Mouse (Mus musculus) midbrain, embryonic 13.5 days (tissue): ENCODE measurements around the gene Nlrc4. TPM values are rescaled to one million over a fixed set of nuclear protein-coding genes. Genes with fewer than 3 reads are reported as not detected.
A peak's percentile ranks its signal among the peaks of the same experiment; 100 is the strongest.

Experiments used
- ATAC-seq: fragments of 200-750 bp; cut with Nextera tagmentation; 2 replicates; pipeline ENCODE4 v1.8.0; 2017; ENCODE audit warnings: mild to moderate bottlenecking, moderate TSS enrichment, moderate library complexity
- H3K27ac ChIP-seq: fragments of 300-500 bp; sonication (generic); 2 replicates; pipeline ENCODE4 v1.5.1; 2015; ENCODE audit warnings: inconsistent platforms, mild to moderate bottlenecking, moderate library complexity
- H3K27me3 ChIP-seq: fragments of 300-500 bp; sonication (generic); 2 replicates; pipeline ENCODE4 v1.6.1; 2015; ENCODE audit warnings: mild to moderate bottlenecking, inconsistent platforms
- H3K36me3 ChIP-seq: fragments of 300-500 bp; sonication (generic); 2 replicates; pipeline ENCODE4 v1.6.1; 2015; ENCODE audit warnings: mild to moderate bottlenecking, inconsistent platforms
- H3K4me1 ChIP-seq: fragments of 300-500 bp; sonication (generic); replicated peaks from 2 replicates; pipeline ENCODE4 v1.6.1; 2015; ENCODE audit warnings: inconsistent platforms
- H3K4me2 ChIP-seq: fragments of 300-500 bp; sonication (generic); replicated peaks from 2 replicates; pipeline ENCODE4 v1.6.1; 2015; ENCODE audit warnings: moderate library complexity, mild to moderate bottlenecking, inconsistent platforms
- H3K4me3 ChIP-seq: fragments of 300-500 bp; sonication (generic); replicated peaks from 2 replicates; pipeline ENCODE4 v1.5.1; 2015; ENCODE audit warnings: mild to moderate bottlenecking, inconsistent platforms
- H3K9ac ChIP-seq: fragments of 300-500 bp; sonication (generic); replicated peaks from 2 replicates; pipeline ENCODE4 v1.6.1; 2015; ENCODE audit warnings: mild to moderate bottlenecking, inconsistent platforms
- H3K9me3 ChIP-seq: fragments of 300-500 bp; sonication (generic); 2 replicates; pipeline ENCODE4 v1.6.1; 2016; ENCODE audit warnings: mild to moderate bottlenecking, inconsistent platforms
- WGBS: fragments of 180-500 bp; shearing (Covaris S2); methylation state at CpG from one replicate; pipeline ENCODE4 v1.1.7; 2015; 5-methylcytosine and 5-hydroxymethylcytosine counted together
- polyA plus RNA-seq: library from polyadenylated mRNA; unstranded; fragments of >200 nt; fragmentation: Nextera tagmentation; extraction: Ambion mirVana; gene quantifications from 2 replicates; pipeline ENCODE4 v1.2.1, GENCODE M21; 2015

Nlrc4 gene
- polyA plus RNA-seq, 1 experiment from 2014 or later, result 0.31 TPM

GRCm38 (mm10) chr17:74418171-74418570 is 40.8 kb downstream of the Nlrc4 start:
- Histone ChIP-seq H3K27me3 (no peaks in the 10 kb centered on the region), H3K9me3 (no peaks in the 10 kb centered on the region), H3K4me3 (no peak overlapping the region), H3K36me3 (peaks cover 81% of the 10 kb centered on the region), H3K4me1 (no peaks in the 10 kb centered on the region), H3K27ac (no peak overlapping the region), H3K4me2 (no peak overlapping the region), H3K9ac (no peak overlapping the region)
- no peak for ATAC-seq
- WGBS, result 43% methylated on average over 4 of the region's 4 CpGs

- Histone ChIP-seq H3K27ac (no peak overlapping the region), H3K36me3 (peaks cover 81% of the 10 kb centered on the region), H3K9ac (no peak overlapping the region), H3K27me3 (no peaks in the 10 kb centered on the region), H3K4me2 (no peak overlapping the region), H3K4me3 (no peak overlapping the region), H3K9me3 (no peaks in the 10 kb centered on the region), H3K4me1 (no peaks in the 10 kb centered on the region)
- no peak for ATAC-seq
- WGBS, result 95% methylated on average over 8 of the region's 8 CpGs
Observed at GRCm38 (mm10) chr17:74416841-74417360, 42.0 kb downstream of the Nlrc4 start.

GRCm38 (mm10) chr17:74414671-74415070 is 44.3 kb downstream of the Nlrc4 start:
- no peak overlapping the region for H3K27ac ChIP-seq
- ATAC-seq, result no peak
- peaks cover 84% of the 10 kb centered on the region for H3K36me3 ChIP-seq
- H3K9me3 ChIP-seq, result no peaks in the 10 kb centered on the region
- no peak overlapping the region for H3K4me2 ChIP-seq
- no peaks in the 10 kb centered on the region for H3K27me3 ChIP-seq
- no peaks in the 10 kb centered on the region for H3K4me1 ChIP-seq
- no peak overlapping the region for H3K9ac ChIP-seq
- WGBS, result 77% methylated on average over 1 of the region's 1 CpGs
- H3K4me3 ChIP-seq, result no peak overlapping the region

- peaks cover 75% of the 10 kb centered on the region for H3K36me3 ChIP-seq
- H3K27ac ChIP-seq, result no peak overlapping the region
- H3K4me1 ChIP-seq, result no peaks in the 10 kb centered on the region
- H3K4me2 ChIP-seq, result no peak overlapping the region
- no peak for ATAC-seq
- H3K9me3 ChIP-seq, result no peaks in the 10 kb centered on the region
- WGBS, result 92% methylated on average over 8 of the region's 8 CpGs
- H3K27me3 ChIP-seq, result no peaks in the 10 kb centered on the region
- H3K4me3 ChIP-seq, result no peak overlapping the region
- no peak overlapping the region for H3K9ac ChIP-seq
Observed at GRCm38 (mm10) chr17:74413324-74413723, 45.6 kb downstream of the Nlrc4 start.

GRCm38 (mm10) chr17:74409722-74410121 is 49.2 kb downstream of the Nlrc4 start:
- Histone ChIP-seq H3K4me2 (no peak overlapping the region), H3K9me3 (no peaks in the 10 kb centered on the region), H3K4me3 (no peak overlapping the region), H3K36me3 (peaks cover 69% of the 10 kb centered on the region), H3K9ac (no peak overlapping the region), H3K27me3 (no peaks in the 10 kb centered on the region), H3K4me1 (no peaks in the 10 kb centered on the region), H3K27ac (no peak overlapping the region)
- WGBS, result 60% methylated on average over 4 of the region's 4 CpGs
- no peak for ATAC-seq

GRCm38 (mm10) chr17:74406487-74406886 is 52.5 kb downstream of the Nlrc4 start:
- H3K4me3 ChIP-seq, result no peak overlapping the region
- no peak overlapping the region for H3K27ac ChIP-seq
- H3K27me3 ChIP-seq, result no peaks in the 10 kb centered on the region
- WGBS, result 91% methylated on average over 8 of the region's 8 CpGs
- no peak overlapping the region for H3K4me2 ChIP-seq
- no peaks in the 10 kb centered on the region for H3K9me3 ChIP-seq
- no peak overlapping the region for H3K9ac ChIP-seq
- H3K4me1 ChIP-seq, result no peaks in the 10 kb centered on the region
- peaks cover 68% of the 10 kb centered on the region for H3K36me3 ChIP-seq
- ATAC-seq, result no peak

- H3K36me3 ChIP-seq, result peaks cover 51% of the 10 kb centered on the region
- H3K4me3 ChIP-seq, result no peak overlapping the region
- ATAC-seq, result no peak
- no peak overlapping the region for H3K27ac ChIP-seq
- no peak overlapping the region for H3K9ac ChIP-seq
- no peak overlapping the region for H3K4me2 ChIP-seq
- 93% methylated on average over 12 of the region's 12 CpGs for WGBS
- no peaks in the 10 kb centered on the region for H3K27me3 ChIP-seq
- H3K4me1 ChIP-seq, result no peaks in the 10 kb centered on the region
- no peaks in the 10 kb centered on the region for H3K9me3 ChIP-seq
Observed at GRCm38 (mm10) chr17:74402486-74403222, 56.3 kb downstream of the Nlrc4 start.

- Histone ChIP-seq H3K9me3 (no peaks in the 10 kb centered on the region), H3K4me3 (no peak overlapping the region), H3K9ac (no peak overlapping the region), H3K4me2 (no peak overlapping the region), H3K4me1 (peaks cover 17% of the 10 kb centered on the region), H3K27me3 (no peaks in the 10 kb centered on the region), H3K27ac (no peak overlapping the region), H3K36me3 (peaks cover 4% of the 10 kb centered on the region; the same call in 1 of the 2 replicates)
- ATAC-seq, result no peak
- 77% methylated on average over 2 of the region's 2 CpGs for WGBS
Observed at GRCm38 (mm10) chr17:74397173-74397572, 61.8 kb downstream of the Nlrc4 start.

- H3K4me3 ChIP-seq, result peak overlapping the region; percentile 85
- no peak for ATAC-seq
- no peaks in the 10 kb centered on the region for H3K27me3 ChIP-seq
- 85% methylated on average over 4 of the region's 4 CpGs for WGBS
- H3K4me2 ChIP-seq, result peak overlapping the region; percentile 67
- no peaks in the 10 kb centered on the region for H3K9me3 ChIP-seq
- peaks cover under 1% of the 10 kb centered on the region; the same call in 1 of the 2 replicates for H3K36me3 ChIP-seq
- H3K27ac ChIP-seq, result no peak overlapping the region
- peaks cover 17% of the 10 kb centered on the region for H3K4me1 ChIP-seq
- H3K9ac ChIP-seq, result 0 out of 2 replicates have a peak overlapping the region, but pooled peaks have one; percentile 2
Observed at GRCm38 (mm10) chr17:74396766-74397165, 62.2 kb downstream of the Nlrc4 start.

- under 1% methylated on average over 41 of the region's 41 CpGs for WGBS
- Histone ChIP-seq H3K9ac (peak within 1 kb of the TSS; percentile 91), H3K36me3 (no peaks in the 10 kb centered on the region), H3K4me2 (peak within 1 kb of the TSS; percentile 67), H3K4me3 (peak within 1 kb of the TSS; percentile 85), H3K27me3 (no peaks in the 10 kb centered on the region), H3K27ac (peak within 1 kb of the TSS; percentile 89), H3K4me1 (peaks cover 17% of the 10 kb centered on the region), H3K9me3 (no peaks in the 10 kb centered on the region)
- ATAC-seq, result peak; percentile 99
Observed at GRCm38 (mm10) chr17:74395383-74396065, 63.4 kb downstream of the Nlrc4 start, which contains the start of gene Slc30a6. Gene Slc30a6, plus strand, starts transcription at chr17:74395608.

- no peaks in the 10 kb centered on the region for H3K9me3 ChIP-seq
- H3K4me2 ChIP-seq, result peak overlapping the region; percentile 67
- H3K9ac ChIP-seq, result peak overlapping the region; percentile 40; the same call in 1 of the 2 replicates
- H3K27me3 ChIP-seq, result no peaks in the 10 kb centered on the region
- peak; percentile 46 for ATAC-seq
- H3K36me3 ChIP-seq, result no peaks in the 10 kb centered on the region
- H3K4me3 ChIP-seq, result peak overlapping the region; percentile 85
- no peak overlapping the region for H3K27ac ChIP-seq
- WGBS, result 30% methylated on average over 16 of the region's 16 CpGs
- H3K4me1 ChIP-seq, result peaks cover 17% of the 10 kb centered on the region
Observed at GRCm38 (mm10) chr17:74394855-74395254, 64.1 kb downstream of the Nlrc4 start.

GRCm38 (mm10) chr17:74394381-74394780 is 64.6 kb downstream of the Nlrc4 start:
- H3K36me3 ChIP-seq, result no peaks in the 10 kb centered on the region
- no peak overlapping the region for H3K27ac ChIP-seq
- H3K27me3 ChIP-seq, result no peaks in the 10 kb centered on the region
- WGBS, result 73% methylated on average over 2 of the region's 2 CpGs
- no peaks in the 10 kb centered on the region for H3K9me3 ChIP-seq
- ATAC-seq, result no peak
- no peak overlapping the region; the same call in 1 of the 2 replicates for H3K4me3 ChIP-seq
- H3K4me1 ChIP-seq, result peaks cover 17% of the 10 kb centered on the region
- peak overlapping the region; percentile 67; the same call in 1 of the 2 replicates for H3K4me2 ChIP-seq
- no peak overlapping the region for H3K9ac ChIP-seq
